Comparison of ENCODE assay signal across 23 mouse cellular contexts in genomic region chr1:18979141-18979540, GRCm38 (mm10).
DNase-seq lines count a peak whose midpoint lies in the region; ATAC-seq and TF ChIP-seq lines count a peak whose summit lies in the region.
"Had no signal": no experiment of that assay in that cellular context is flagged by ENCODE, and none has a peak within 500 bp of the region (broad histone marks: within the 10 kb centered on the region; RNA-seq: fewer than 3 reads in every experiment).

No protein-coding gene starts in this region.

- DNase-seq in midbrain, embryonic 11.5 days (ENCODE audit: low spot score, missing footprints), result peak; percentile 71
- DNase-seq in midbrain, postnatal 0 days (ENCODE audit: low spot score), result no peak
- DNase-seq: adrenal gland, adult 8-10 months; adrenal gland, postnatal 14 days; adrenal gland, postnatal 36 days; B cell, adult 2 months; cerebellum, adult 11-12 months; cerebellum, adult 2 months; cerebellum, adult 9-10 months; cerebellum, postnatal 10 days; cerebellum, postnatal 25 days had no signal

- H3K36me3 ChIP-seq in midbrain, embryonic 11.5 days (ENCODE audit: control insufficient read depth, insufficient read depth, low read length), result no peaks in the 10 kb centered on the region
- no peaks in the 10 kb centered on the region for H3K36me3 ChIP-seq in midbrain, embryonic 13.5 days
- H3K36me3 ChIP-seq in midbrain, postnatal 0 days (ENCODE audit: insufficient read depth, low read length), result no peaks in the 10 kb centered on the region
- no peaks in the 10 kb centered on the region for H3K36me3 ChIP-seq in midbrain, embryonic 15.5 days (replicated peaks)
- no peaks in the 10 kb centered on the region for H3K36me3 ChIP-seq in neural tube, embryonic 15.5 days
- H3K36me3 ChIP-seq: embryonic facial prominence, embryonic 10.5 days; embryonic facial prominence, embryonic 12.5 days; forebrain, embryonic 15.5 days; G1E had no signal

- H3K4me3 ChIP-seq in midbrain, embryonic 11.5 days (ENCODE audit: low read depth, low read length), result no peak overlapping the region
- H3K4me3 ChIP-seq in midbrain, embryonic 13.5 days (replicated peaks), result no peak overlapping the region
- H3K4me3 ChIP-seq in midbrain, postnatal 0 days (ENCODE audit: low read depth, low read length), result no peak overlapping the region
- H3K4me3 ChIP-seq in midbrain, embryonic 15.5 days, result no peak overlapping the region
- H3K4me3 ChIP-seq in neural tube, embryonic 15.5 days (replicated peaks), result no peak overlapping the region
- H3K4me3 ChIP-seq: embryonic facial prominence, embryonic 10.5 days; embryonic facial prominence, embryonic 12.5 days; forebrain, embryonic 13.5 days; forebrain, embryonic 15.5 days had no signal

- H3K9ac ChIP-seq in midbrain, embryonic 11.5 days (ENCODE audit: low read length), result no peak overlapping the region
- no peak overlapping the region for H3K9ac ChIP-seq in midbrain, embryonic 13.5 days (replicated peaks)
- no peak overlapping the region for H3K9ac ChIP-seq in midbrain, postnatal 0 days (replicated peaks; ENCODE audit: low read length, poor library complexity, severe bottlenecking)
- H3K9ac ChIP-seq in midbrain, embryonic 15.5 days, result no peak overlapping the region
- H3K9ac ChIP-seq in neural tube, embryonic 15.5 days (replicated peaks), result no peak overlapping the region
- H3K9ac ChIP-seq: embryonic facial prominence, embryonic 12.5 days; forebrain, embryonic 13.5 days; forebrain, embryonic 15.5 days had no signal

- H3K9me3 ChIP-seq in midbrain, embryonic 11.5 days (ENCODE audit: control insufficient read depth, low read length), result no peaks in the 10 kb centered on the region
- no peaks in the 10 kb centered on the region for H3K9me3 ChIP-seq in midbrain, embryonic 13.5 days
- H3K9me3 ChIP-seq in midbrain, postnatal 0 days (ENCODE audit: low read length), result no peaks in the 10 kb centered on the region
- no peaks in the 10 kb centered on the region for H3K9me3 ChIP-seq in midbrain, embryonic 15.5 days
- no peaks in the 10 kb centered on the region for H3K9me3 ChIP-seq in neural tube, embryonic 15.5 days (replicated peaks)
- H3K9me3 ChIP-seq: embryonic facial prominence, embryonic 10.5 days; embryonic facial prominence, embryonic 12.5 days; forebrain, embryonic 13.5 days; forebrain, embryonic 15.5 days; G1E had no signal

- TF ChIP-seq CTCF in midbrain, postnatal 0 days (IDR thresholded peaks at IDR 0.05), result no peak

- no peaks in the 10 kb centered on the region for H3K4me1 ChIP-seq in midbrain, embryonic 11.5 days (ENCODE audit: control insufficient read depth, insufficient read depth, low read length)
- H3K4me1 ChIP-seq in midbrain, embryonic 13.5 days (replicated peaks), result no peaks in the 10 kb centered on the region
- H3K4me1 ChIP-seq in midbrain, postnatal 0 days (ENCODE audit: insufficient read depth, low read length), result no peaks in the 10 kb centered on the region
- H3K4me1 ChIP-seq in midbrain, embryonic 15.5 days, result peaks cover 3% of the 10 kb centered on the region; the same call in 1 of the 2 replicates
- H3K4me1 ChIP-seq in neural tube, embryonic 15.5 days, result no peaks in the 10 kb centered on the region
- H3K4me1 ChIP-seq: embryonic facial prominence, embryonic 10.5 days; embryonic facial prominence, embryonic 12.5 days; forebrain, embryonic 13.5 days; forebrain, embryonic 15.5 days had no signal

- 91% methylated on average over 2 of the region's 2 CpGs for WGBS in midbrain, embryonic 11.5 days
- WGBS in midbrain, embryonic 13.5 days, result 83% methylated on average over 2 of the region's 2 CpGs
- 72% methylated on average over 2 of the region's 2 CpGs for WGBS in midbrain, postnatal 0 days
- 77% methylated on average over 2 of the region's 2 CpGs for WGBS in midbrain, embryonic 15.5 days
- 38% methylated on average over 2 of the region's 2 CpGs for WGBS in neural tube, embryonic 15.5 days

- no peaks in the 10 kb centered on the region for H3K27me3 ChIP-seq in midbrain, embryonic 11.5 days (ENCODE audit: control insufficient read depth, insufficient read depth, low read length)
- no peaks in the 10 kb centered on the region for H3K27me3 ChIP-seq in midbrain, embryonic 13.5 days
- H3K27me3 ChIP-seq in midbrain, postnatal 0 days (ENCODE audit: insufficient read depth, low read length), result no peaks in the 10 kb centered on the region
- H3K27me3 ChIP-seq in midbrain, embryonic 15.5 days (replicated peaks), result no peaks in the 10 kb centered on the region
- H3K27me3 ChIP-seq in neural tube, embryonic 15.5 days (replicated peaks), result no peaks in the 10 kb centered on the region
- H3K27me3 ChIP-seq: CH12.LX; embryonic facial prominence, embryonic 12.5 days; forebrain, embryonic 13.5 days; forebrain, embryonic 15.5 days had no signal

- no peak overlapping the region for H3K27ac ChIP-seq in midbrain, embryonic 11.5 days (ENCODE audit: low read depth, low read length)
- no peak overlapping the region for H3K27ac ChIP-seq in midbrain, embryonic 13.5 days
- H3K27ac ChIP-seq in midbrain, postnatal 0 days (ENCODE audit: low read depth, low read length), result 0 out of 2 replicates have a peak overlapping the region, but pooled peaks have one; percentile 18
- no peak overlapping the region for H3K27ac ChIP-seq in midbrain, embryonic 15.5 days
- no peak overlapping the region for H3K27ac ChIP-seq in neural tube, embryonic 15.5 days (replicated peaks)
- H3K27ac ChIP-seq: embryonic facial prominence, embryonic 10.5 days; embryonic facial prominence, embryonic 12.5 days; forebrain, embryonic 13.5 days; forebrain, embryonic 15.5 days had no signal

- ATAC-seq in midbrain, embryonic 11.5 days (ENCODE audit: low FRiP score), result no peak
- ATAC-seq in midbrain, embryonic 13.5 days, result no peak
- no peak for ATAC-seq in midbrain, postnatal 0 days (ENCODE audit: low FRiP score)
- no peak for ATAC-seq in midbrain, embryonic 15.5 days (replicated peaks)
- ATAC-seq in neural tube, embryonic 15.5 days (ENCODE audit: low FRiP score), result peak; percentile 58
- ATAC-seq: activated CD4-positive, CD25-positive, alpha-beta regulatory T cell, adult 4 months; CD4-positive, CD25-positive, alpha-beta regulatory T cell, adult 4 months; forebrain, embryonic 13.5 days; forebrain, embryonic 15.5 days; Patski had no signal

- H3K4me2 ChIP-seq in midbrain, embryonic 11.5 days, result no peak overlapping the region
- no peak overlapping the region for H3K4me2 ChIP-seq in midbrain, embryonic 13.5 days (replicated peaks)
- no peak overlapping the region for H3K4me2 ChIP-seq in midbrain, postnatal 0 days (ENCODE audit: low read depth, low read length, poor library complexity, severe bottlenecking)
- H3K4me2 ChIP-seq in midbrain, embryonic 15.5 days, result no peak overlapping the region
- no peak overlapping the region for H3K4me2 ChIP-seq in neural tube, embryonic 15.5 days
- H3K4me2 ChIP-seq: embryonic facial prominence, embryonic 12.5 days; forebrain, embryonic 13.5 days; forebrain, embryonic 15.5 days had no signal
